Mouse (Mus musculus): ENCODE measurements around the gene Fam213b.

The Fam213b gene

DNA sequence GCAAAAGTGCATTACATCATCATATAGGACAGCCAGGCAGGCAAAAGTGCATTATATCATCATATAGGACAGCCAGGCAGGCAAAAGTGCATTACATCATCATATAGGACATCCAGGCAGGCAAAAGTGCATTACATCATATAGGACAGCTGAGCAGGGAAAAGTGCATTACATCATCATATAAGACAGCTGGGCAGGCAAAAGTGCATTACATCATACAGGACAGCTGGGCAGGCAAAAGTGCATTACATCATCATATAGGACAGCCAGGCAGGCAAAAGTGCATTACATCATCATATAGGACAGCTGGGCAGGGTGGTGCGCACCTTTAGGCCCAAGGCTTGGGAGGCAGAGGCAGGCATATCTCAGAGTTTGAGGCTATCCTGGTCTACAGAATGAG is 46.2 kb downstream of the Fam213b start:
- no peak for DNase-seq (ENCODE audit: low spot score in 2 of 2)
